Mouse (Mus musculus): ENCODE results near the gene Per2.

- TF ChIP-seq POLR2A (IDR thresholded peaks at IDR 0.05; ENCODE audit: low read depth, low read length): no peak
- TF ChIP-seq CTCF (IDR thresholded peaks at IDR 0.05; ENCODE audit: borderline replicate concordance, insufficient read depth, low read length): no peak
These were observed 36.2 kb upstream of the Per2 start for GRCm38 (mm10) chr1:91495321-91495720.

Measured in embryonic fibroblast, embryonic 13.5 days (primary cell).